Mouse (Mus musculus) limb, embryonic 13.5 days (tissue): ENCODE results near the gene Acp5. TPM values are rescaled to one million over a fixed set of nuclear protein-coding genes. Genes with fewer than 3 reads are reported as not detected.

Source experiments
- ATAC-seq: fragments of 200-750 bp; cut with Nextera tagmentation; 2 replicates; pipeline ENCODE4 v1.8.0; 2017; ENCODE audit warnings: low read depth, moderate number of reproducible peaks, moderate TSS enrichment; ENCODE audit not compliant: low FRiP score
- H3K27ac ChIP-seq: fragments of 300-500 bp; sonication (generic); 2 replicates; pipeline ENCODE4 v1.5.1; 2015; ENCODE audit warnings: inconsistent platforms, mild to moderate bottlenecking, moderate library complexity
- H3K27me3 ChIP-seq: fragments of 300-500 bp; sonication (generic); 2 replicates; pipeline ENCODE4 v1.6.1; 2015; ENCODE audit warnings: mild to moderate bottlenecking, inconsistent platforms
- H3K36me3 ChIP-seq: fragments of 300-500 bp; sonication (generic); 2 replicates; pipeline ENCODE4 v1.6.1; 2015; ENCODE audit warnings: inconsistent platforms, mild to moderate bottlenecking, moderate library complexity
- H3K4me1 ChIP-seq: fragments of 300-500 bp; sonication (generic); 2 replicates; pipeline ENCODE4 v1.6.1; 2015; ENCODE audit warnings: inconsistent platforms
- H3K4me2 ChIP-seq: fragments of 300-500 bp; sonication (generic); replicated peaks from 2 replicates; pipeline ENCODE4 v1.6.1; 2015; ENCODE audit warnings: inconsistent platforms, mild to moderate bottlenecking, moderate library complexity
- H3K4me3 ChIP-seq: fragments of 300-500 bp; sonication (generic); 2 replicates; pipeline ENCODE4 v1.5.1; 2015; ENCODE audit warnings: moderate library complexity, mild to moderate bottlenecking, inconsistent platforms
- H3K9ac ChIP-seq: fragments of 300-500 bp; sonication (generic); 2 replicates; pipeline ENCODE4 v1.6.1; 2015; ENCODE audit warnings: mild to moderate bottlenecking, inconsistent platforms
- H3K9me3 ChIP-seq: fragments of 300-500 bp; sonication (generic); 2 replicates; pipeline ENCODE4 v1.6.1; 2016; ENCODE audit warnings: inconsistent platforms
- WGBS: fragments of 180-500 bp; shearing (Covaris S2); methylation state at CpG from one replicate; pipeline ENCODE4 v1.1.7; 2015; 5-methylcytosine and 5-hydroxymethylcytosine counted together
- polyA plus RNA-seq: library from polyadenylated mRNA; unstranded; fragments of >200 nt; fragmentation: Nextera tagmentation; extraction: Ambion mirVana; gene quantifications from 2 replicates; pipeline ENCODE4 v1.2.1, GENCODE M21; 2015

Gene Acp5
- polyA plus RNA-seq, 1 experiment from 2014 or later: 8.4 TPM

DNA sequence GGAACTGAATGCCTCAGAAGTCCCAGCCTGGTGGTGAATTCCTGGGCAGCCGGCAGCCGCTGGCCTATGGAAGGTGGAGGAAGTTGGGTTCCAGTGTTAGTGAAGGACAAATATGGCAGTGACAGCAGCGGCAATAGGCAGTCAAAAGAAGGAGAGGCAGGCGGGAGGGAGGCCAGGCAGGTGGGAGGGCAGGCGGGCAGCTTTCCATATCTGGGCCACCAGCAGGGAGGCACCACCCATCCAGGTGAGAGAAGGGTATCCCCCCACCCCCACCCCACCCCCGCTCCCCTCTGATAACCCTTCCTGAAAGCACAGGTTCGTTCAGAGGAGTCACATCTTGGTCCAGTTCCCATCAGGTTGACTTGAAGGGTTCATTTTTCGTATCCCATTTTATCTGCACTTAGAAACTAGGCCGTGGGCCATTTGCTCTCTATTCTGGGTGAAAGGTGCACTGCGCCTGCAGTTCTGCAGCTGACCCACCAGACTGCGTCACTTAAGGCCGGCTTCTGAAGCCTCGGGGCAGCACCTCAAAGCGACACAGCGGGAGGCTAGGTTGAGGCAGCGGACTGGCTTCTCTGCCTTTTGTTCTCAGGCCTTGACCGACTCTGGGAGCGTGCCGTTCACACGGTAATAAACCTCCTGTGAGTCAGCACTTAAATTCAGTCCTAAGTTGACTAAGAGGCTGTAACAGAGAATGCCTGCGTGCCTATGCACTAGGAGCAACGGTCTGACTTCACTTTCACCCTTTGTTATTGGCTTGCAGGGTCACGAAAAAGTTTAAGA, 1.4 kb upstream of the Acp5 start:
- no peaks in the 10 kb centered on the region for H3K9me3 ChIP-seq
- no peaks in the 10 kb centered on the region for H3K36me3 ChIP-seq
- H3K9ac ChIP-seq: no peak overlapping the region
- 14% methylated on average over 23 of the region's 23 CpGs for WGBS
- H3K4me1 ChIP-seq: peaks cover 11% of the 10 kb centered on the region
- H3K4me3 ChIP-seq: no peak overlapping the region
- ATAC-seq: 0 out of 2 replicates have a peak, but pooled peaks have one; percentile 42
- peak overlapping the region; percentile 1; the same call in 1 of the 2 replicates for H3K4me2 ChIP-seq
- peaks cover 11% of the 10 kb centered on the region for H3K27me3 ChIP-seq
- H3K27ac ChIP-seq: no peak overlapping the region

DNA sequence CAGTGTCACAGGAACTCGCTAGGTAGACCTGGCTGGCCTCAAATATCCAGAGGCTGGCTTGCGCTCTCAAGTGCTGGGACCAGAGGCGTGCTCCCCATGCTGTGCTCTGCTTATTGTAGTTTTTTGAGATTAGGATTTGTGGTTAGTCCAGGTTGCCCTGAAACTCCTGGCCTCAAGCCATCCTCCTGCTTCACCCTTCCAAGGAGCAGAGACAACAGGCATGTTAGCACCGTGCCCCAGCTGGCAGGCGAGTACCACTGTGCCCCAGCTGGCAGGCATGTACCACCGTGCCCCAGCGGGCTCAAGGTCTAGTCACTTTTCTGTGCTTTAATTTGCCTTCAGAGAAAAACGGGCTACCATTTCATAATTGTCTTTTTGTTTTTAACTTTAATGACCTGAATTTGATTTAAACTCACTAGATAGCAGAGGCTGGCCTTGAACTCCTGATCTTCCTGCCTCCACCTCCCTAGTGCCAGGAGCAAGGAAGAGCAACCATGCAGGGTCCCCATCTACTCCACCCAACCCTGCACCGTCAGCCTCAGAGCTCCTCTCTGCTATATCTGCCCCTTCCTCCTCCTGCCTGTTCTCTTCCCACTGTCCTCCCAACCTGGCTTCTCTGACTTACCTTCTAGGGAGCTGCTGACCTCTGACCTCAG, 395 bp downstream of the Acp5 start:
- no peak overlapping the region for H3K27ac ChIP-seq
- no peak overlapping the region for H3K9ac ChIP-seq
- H3K4me1 ChIP-seq: peaks cover 22% of the 10 kb centered on the region
- 77% methylated on average over 9 of the region's 9 CpGs for WGBS
- H3K4me2 ChIP-seq: no peak overlapping the region
- no peak for ATAC-seq
- H3K36me3 ChIP-seq: no peaks in the 10 kb centered on the region
- no peak overlapping the region; the same call in 1 of the 2 replicates for H3K4me3 ChIP-seq
- H3K9me3 ChIP-seq: no peaks in the 10 kb centered on the region
- H3K27me3 ChIP-seq: peaks cover 17% of the 10 kb centered on the region

DNA sequence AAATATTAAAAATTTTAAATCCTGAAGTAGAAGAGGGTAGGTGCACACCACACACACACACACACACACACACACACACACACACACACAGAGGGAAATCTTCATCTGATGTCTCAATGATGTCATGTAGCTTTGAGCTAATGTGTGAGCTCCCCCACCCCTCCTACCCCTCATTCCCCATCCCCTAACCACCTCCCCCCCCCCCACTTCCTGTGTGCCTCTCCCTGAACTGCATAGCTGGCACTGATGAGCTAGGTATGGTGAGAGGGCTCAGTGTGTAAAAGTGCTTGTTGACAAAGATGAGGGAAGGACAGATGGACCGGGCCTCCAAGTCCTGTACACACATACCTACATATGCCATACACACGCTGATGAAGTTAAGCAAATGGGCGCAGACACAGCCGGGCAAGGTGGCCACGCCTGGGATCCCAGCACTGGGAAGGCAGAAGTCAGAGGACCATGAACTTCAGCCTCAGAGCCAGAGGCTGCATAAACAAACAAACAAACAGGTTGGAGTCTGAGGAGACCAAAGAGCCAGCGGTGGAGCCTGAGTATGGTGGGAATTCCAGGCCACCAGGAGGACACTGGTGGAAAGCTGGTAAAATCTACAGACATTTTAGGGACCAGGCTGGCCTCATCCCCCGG, 1.1 kb downstream of the Acp5 start:
- WGBS: 74% methylated on average over 7 of the region's 7 CpGs

DNA sequence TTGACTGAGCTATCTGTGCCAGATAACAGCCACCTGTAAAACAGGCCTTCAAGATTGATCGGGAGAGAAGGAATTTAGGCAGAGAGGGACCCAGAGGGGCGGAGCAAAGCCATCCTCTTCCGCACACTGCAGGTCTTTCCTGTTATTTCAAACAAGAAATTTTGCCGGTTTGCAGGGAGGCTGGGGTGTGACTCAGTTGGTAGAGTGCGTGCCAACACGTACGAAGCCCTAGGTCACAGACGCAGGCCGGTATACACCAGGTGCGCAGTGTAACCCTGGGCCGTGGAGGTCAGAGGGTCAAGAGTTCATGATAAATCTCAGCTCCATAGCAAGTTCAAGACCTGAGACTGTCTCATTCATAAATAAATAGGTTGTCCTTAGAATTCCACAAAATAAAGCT, 3.3 kb downstream of the Acp5 start:
- H3K4me2 ChIP-seq: peak overlapping the region; percentile 78
- H3K27ac ChIP-seq: no peak overlapping the region
- H3K9me3 ChIP-seq: no peaks in the 10 kb centered on the region
- peaks cover 17% of the 10 kb centered on the region for H3K27me3 ChIP-seq
- H3K4me1 ChIP-seq: peaks cover 16% of the 10 kb centered on the region
- 46% methylated on average over 11 of the region's 11 CpGs for WGBS
- peak overlapping the region; percentile 46 for H3K4me3 ChIP-seq
- no peak overlapping the region for H3K9ac ChIP-seq
- no peaks in the 10 kb centered on the region for H3K36me3 ChIP-seq
- ATAC-seq: no peak

More for the DNA sequence above, 1.1 kb downstream of the Acp5 start:
- Histone ChIP-seq H3K4me3 (no peak overlapping the region), H3K27me3 (peaks cover 17% of the 10 kb centered on the region), H3K9ac (no peak overlapping the region), H3K4me1 (peaks cover 22% of the 10 kb centered on the region), H3K9me3 (no peaks in the 10 kb centered on the region), H3K36me3 (no peaks in the 10 kb centered on the region), H3K4me2 (no peak overlapping the region), H3K27ac (no peak overlapping the region)
- no peak for ATAC-seq

DNA sequence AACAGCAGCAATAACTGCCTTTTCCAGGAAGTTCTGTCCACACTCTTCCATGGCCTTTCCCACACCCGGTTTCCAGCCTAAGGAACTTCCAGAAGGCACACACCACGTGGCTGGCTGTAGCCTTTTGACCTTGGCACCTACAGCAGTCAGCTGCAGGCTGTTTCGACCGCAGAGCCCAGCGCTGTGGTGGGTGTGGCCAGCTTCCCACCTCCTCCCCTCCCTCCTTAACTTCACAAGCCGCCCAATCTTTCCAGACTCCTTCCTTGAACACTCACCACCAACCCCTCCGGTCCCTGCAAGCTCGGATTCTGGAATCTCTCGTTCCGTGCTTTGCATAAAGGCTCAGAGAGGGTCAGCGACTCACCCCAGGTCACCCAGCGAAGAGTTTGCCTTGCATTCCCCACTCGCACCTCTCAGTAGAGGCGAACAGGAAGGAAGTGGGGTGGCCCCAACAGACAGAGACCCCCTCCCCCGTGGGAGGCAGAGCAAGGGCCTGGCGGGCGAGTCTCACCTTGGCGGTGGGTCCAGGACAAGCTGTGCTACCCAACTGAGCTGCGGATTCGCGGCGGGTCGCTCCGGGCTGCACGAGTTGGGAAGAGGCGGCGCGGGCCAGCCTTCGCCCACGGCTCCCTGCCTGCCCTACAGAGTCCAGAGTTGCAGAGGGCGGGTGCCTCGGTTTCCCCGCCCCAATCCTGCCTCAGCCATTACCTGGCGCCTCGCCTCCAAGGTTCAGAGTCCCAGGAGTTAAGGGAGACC, 4.1 kb downstream of the Acp5 start:
- Histone ChIP-seq H3K36me3 (no peaks in the 10 kb centered on the region), H3K9me3 (no peaks in the 10 kb centered on the region), H3K27ac (no peak overlapping the region), H3K9ac (peak overlapping the region; percentile 62), H3K27me3 (peaks cover 13% of the 10 kb centered on the region), H3K4me1 (peaks cover 14% of the 10 kb centered on the region), H3K4me2 (peak overlapping the region; percentile 78), H3K4me3 (peak overlapping the region; percentile 46)
- peak; percentile 54; the same call in 1 of the 2 replicates for ATAC-seq
- 1% methylated on average over 34 of the region's 35 CpGs for WGBS

DNA sequence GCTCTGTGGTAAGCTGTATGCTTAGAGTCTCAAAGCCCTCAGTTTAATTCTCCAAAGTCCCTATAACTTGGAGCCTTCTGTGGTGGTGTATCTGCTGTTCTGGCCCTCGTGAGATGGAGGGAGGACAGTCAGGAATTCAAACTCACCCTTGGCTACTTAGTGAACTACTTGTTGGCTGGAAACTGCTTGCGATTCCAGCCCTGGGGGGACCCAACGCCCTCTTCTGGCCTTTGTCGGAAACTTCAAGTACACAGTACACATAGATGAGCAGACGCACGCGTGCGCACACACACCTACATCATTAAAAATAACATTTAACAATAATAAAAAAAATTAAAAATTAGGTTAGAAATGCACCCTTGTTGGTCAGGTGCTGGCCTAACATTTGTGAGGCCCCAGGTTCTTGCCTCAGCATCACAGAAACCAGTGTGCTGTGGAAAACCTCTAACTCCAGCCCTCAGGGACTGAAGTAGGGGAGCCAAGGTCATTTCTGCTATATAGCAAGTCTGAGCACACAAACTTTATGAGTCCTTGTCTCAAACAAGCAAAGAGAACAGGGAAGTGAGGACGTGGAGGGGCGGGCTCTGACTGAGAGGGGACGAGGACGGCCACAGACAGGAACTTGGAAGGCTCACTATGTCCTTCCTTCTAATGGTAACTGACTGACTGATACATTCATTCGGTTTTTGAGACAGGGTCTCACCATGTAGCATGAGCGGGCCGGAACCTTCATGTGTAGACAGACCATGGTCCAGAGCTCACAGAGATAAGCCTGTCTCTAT, 10.1 kb downstream of the Acp5 start:
- ATAC-seq: no peak
- 92% methylated on average over 15 of the region's 15 CpGs for WGBS
- Histone ChIP-seq H3K4me3 (no peak overlapping the region), H3K27ac (no peak overlapping the region), H3K4me2 (no peak overlapping the region), H3K4me1 (no peaks in the 10 kb centered on the region), H3K36me3 (no peaks in the 10 kb centered on the region), H3K9ac (no peak overlapping the region), H3K9me3 (no peaks in the 10 kb centered on the region), H3K27me3 (no peaks in the 10 kb centered on the region; the same call in 1 of the 2 replicates)

DNA sequence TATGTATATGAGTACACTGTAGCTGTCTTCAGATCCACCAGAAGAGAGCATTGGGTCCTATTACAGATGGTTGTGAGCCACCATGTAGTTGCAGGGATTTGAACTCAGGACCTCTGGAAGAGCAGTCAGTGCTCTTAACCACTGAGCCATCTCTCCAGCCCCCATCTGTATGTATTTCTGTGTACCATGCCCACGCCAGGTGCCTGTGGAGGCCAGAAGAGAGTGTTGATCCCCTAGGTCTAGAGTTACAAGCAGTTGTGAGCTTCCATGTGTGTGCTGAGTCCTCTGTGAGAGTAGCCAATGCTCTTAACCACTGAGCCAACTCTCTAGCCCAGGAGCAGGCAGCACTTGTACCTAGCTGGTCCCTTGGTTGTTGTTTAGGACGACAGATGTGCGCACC, 11.3 kb downstream of the Acp5 start:
- Histone ChIP-seq H3K4me1 (no peaks in the 10 kb centered on the region), H3K4me2 (no peak overlapping the region), H3K36me3 (no peaks in the 10 kb centered on the region), H3K9ac (no peak overlapping the region), H3K9me3 (no peaks in the 10 kb centered on the region), H3K27me3 (no peaks in the 10 kb centered on the region), H3K27ac (no peak overlapping the region), H3K4me3 (no peak overlapping the region)
- 82% methylated on average over 3 of the region's 3 CpGs for WGBS
- no peak for ATAC-seq

DNA sequence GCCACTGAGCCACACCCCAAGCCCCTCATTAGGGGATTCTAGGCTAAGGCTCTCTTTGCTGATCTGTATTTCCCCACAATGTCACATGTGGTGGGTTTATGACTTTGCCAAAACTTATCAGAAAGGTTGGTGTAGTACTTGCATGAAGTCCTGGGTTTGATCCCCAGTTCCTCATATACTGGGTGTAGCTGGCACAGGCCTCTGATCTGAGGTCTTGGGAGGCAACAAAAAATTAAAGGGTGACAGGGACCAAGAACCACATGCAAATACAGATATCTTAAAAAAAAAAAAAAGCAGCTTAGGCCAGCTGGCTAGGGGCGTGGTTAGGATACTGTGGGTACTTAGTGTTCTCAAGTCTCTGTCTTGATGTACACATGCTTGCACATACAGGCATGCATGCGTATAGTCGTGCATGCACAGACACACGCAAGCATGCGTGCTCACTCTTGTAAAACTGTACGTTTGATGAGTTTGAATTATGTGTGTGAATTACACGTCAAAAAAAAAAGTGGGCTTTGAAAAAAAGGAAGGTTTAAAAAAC, 12.4 kb downstream of the Acp5 start:
- Histone ChIP-seq H3K27ac (no peak overlapping the region), H3K4me1 (no peaks in the 10 kb centered on the region), H3K27me3 (no peaks in the 10 kb centered on the region), H3K9ac (no peak overlapping the region), H3K4me3 (no peak overlapping the region), H3K9me3 (no peaks in the 10 kb centered on the region), H3K36me3 (no peaks in the 10 kb centered on the region), H3K4me2 (no peak overlapping the region)
- 79% methylated on average over 7 of the region's 7 CpGs for WGBS
- ATAC-seq: no peak

DNA sequence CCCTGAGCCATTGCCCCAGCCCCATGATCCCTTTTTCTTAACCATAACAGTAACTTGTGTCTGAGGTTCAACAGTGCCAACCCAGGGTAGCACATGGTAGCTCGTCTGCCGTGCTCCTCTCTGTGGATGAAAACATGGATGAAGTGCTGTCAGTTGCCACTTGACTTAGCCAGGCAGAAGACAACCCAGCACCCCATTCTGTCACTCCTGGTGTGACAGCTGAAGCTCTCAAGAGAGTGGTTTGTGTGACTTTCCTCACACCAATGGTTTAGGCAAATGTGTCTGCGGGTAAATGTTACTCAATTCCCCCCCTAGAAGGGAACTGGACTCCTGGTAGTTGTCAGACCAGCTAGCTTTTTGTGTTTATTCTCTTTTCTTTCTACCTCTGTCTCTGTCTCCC, 13.5 kb downstream of the Acp5 start:
- Histone ChIP-seq H3K4me2 (no peak overlapping the region), H3K4me3 (no peak overlapping the region), H3K36me3 (no peaks in the 10 kb centered on the region), H3K4me1 (peaks cover 6% of the 10 kb centered on the region; the same call in 1 of the 2 replicates), H3K27ac (no peak overlapping the region), H3K9me3 (no peaks in the 10 kb centered on the region), H3K9ac (no peak overlapping the region), H3K27me3 (no peaks in the 10 kb centered on the region)
- ATAC-seq: no peak
- WGBS: 75% methylated on average over 3 of the region's 3 CpGs

DNA sequence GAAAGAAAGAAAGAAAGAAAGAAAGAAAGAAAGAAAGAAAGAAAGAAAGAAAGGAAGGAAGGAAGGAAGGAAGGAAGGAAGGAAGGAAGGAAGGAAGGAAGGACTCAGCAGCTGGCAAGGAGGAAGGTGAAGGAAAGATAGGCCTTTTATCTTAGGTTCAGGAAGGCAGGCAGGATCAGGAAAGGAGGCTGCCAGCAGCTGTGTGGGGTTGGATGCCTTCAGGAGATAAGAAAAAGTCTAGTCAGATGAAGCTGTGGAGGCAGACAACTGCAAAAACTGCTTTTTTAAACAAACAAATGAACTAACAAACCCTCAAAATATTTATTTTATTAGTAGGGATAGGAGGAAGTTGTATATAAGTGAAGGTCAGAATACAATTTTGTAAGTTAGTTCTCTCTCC, 14.0 kb downstream of the Acp5 start:
- H3K9me3 ChIP-seq: no peaks in the 10 kb centered on the region
- no peaks in the 10 kb centered on the region for H3K36me3 ChIP-seq
- no peak overlapping the region for H3K4me2 ChIP-seq
- no peak for ATAC-seq
- H3K4me1 ChIP-seq: peaks cover 6% of the 10 kb centered on the region; the same call in 1 of the 2 replicates
- H3K27ac ChIP-seq: no peak overlapping the region
- H3K9ac ChIP-seq: no peak overlapping the region
- no peak overlapping the region for H3K4me3 ChIP-seq
- H3K27me3 ChIP-seq: no peaks in the 10 kb centered on the region

DNA sequence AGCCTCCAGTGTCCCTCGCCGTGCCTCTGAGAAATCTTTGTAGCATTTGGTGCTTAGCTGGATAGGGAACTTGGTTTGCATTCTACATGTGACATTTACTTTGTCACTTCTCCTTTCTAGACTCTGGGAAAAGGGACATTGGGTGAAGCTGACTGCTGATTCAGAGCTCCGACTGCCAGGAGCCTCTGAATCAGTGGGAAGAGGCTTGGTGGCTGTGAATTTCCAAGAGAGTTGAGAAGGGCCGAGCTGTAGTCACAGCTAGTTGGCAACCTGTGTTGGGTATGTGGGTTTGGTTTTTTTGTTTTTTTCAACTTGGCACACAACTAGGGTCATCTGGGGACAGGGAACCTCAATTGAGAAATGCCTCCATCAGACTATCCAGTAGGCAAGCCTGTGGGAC, 16.0 kb downstream of the Acp5 start:
- H3K9me3 ChIP-seq: no peaks in the 10 kb centered on the region
- ATAC-seq: no peak
- 87% methylated on average over 4 of the region's 4 CpGs for WGBS
- peaks cover 15% of the 10 kb centered on the region for H3K4me1 ChIP-seq
- no peak overlapping the region for H3K27ac ChIP-seq
- H3K4me3 ChIP-seq: no peak overlapping the region
- H3K27me3 ChIP-seq: no peaks in the 10 kb centered on the region
- H3K36me3 ChIP-seq: no peaks in the 10 kb centered on the region; the same call in 1 of the 2 replicates
- H3K9ac ChIP-seq: no peak overlapping the region
- H3K4me2 ChIP-seq: no peak overlapping the region
